Mouse (Mus musculus): ENCODE data around the gene Akap7. TPM values are rescaled to one million over a fixed set of nuclear protein-coding genes. Genes with fewer than 3 reads are reported as not detected.
A peak's percentile ranks its signal among the peaks of the same experiment; 100 is the strongest.

Akap7 gene
- total and polyA plus RNA-seq, 2 experiments from 2014 or later = 70.5 to 81.3 TPM

GRCm38 (mm10) chr10:25318405-25318804 lies 10.7 kb upstream of the Akap7 start:
- Histone ChIP-seq H3K4me1 (ENCODE audit: insufficient read depth, low read length) (0 out of 2 replicates have a peak, but pooled peaks cover 2% of the 10 kb centered on the region), H3K27ac (ENCODE audit: low read depth, low read length) (no peak overlapping the region), H3K9ac (replicated peaks; ENCODE audit: low read length, poor library complexity, severe bottlenecking) (no peak overlapping the region), H3K4me2 (ENCODE audit: low read depth, low read length, poor library complexity, severe bottlenecking) (no peak overlapping the region), H3K36me3 (ENCODE audit: insufficient read depth, low read length) (no peaks in the 10 kb centered on the region), H3K9me3 (ENCODE audit: low read length) (no peaks in the 10 kb centered on the region), H3K4me3 (ENCODE audit: low read depth, low read length) (no peak overlapping the region), H3K27me3 (ENCODE audit: insufficient read depth, low read length) (no peaks in the 10 kb centered on the region; the same call in 1 of the 2 replicates)
- TF ChIP-seq CTCF (IDR thresholded peaks at IDR 0.05) = no peak
- DNase-seq (ENCODE audit: low spot score) = no peak
- WGBS = 89% methylated on average over 5 of the region's 5 CpGs
- ATAC-seq (ENCODE audit: low FRiP score) = no peak

GRCm38 (mm10) chr10:25317665-25318064 lies 10.0 kb upstream of the Akap7 start:
- H3K4me3 ChIP-seq (ENCODE audit: low read depth, low read length) = no peak overlapping the region
- H3K4me2 ChIP-seq (ENCODE audit: low read depth, low read length, poor library complexity, severe bottlenecking) = no peak overlapping the region
- H3K27me3 ChIP-seq (ENCODE audit: insufficient read depth, low read length) = no peaks in the 10 kb centered on the region; the same call in 1 of the 2 replicates
- H3K4me1 ChIP-seq (ENCODE audit: insufficient read depth, low read length) = 0 out of 2 replicates have a peak, but pooled peaks cover 2% of the 10 kb centered on the region
- no peaks in the 10 kb centered on the region for H3K36me3 ChIP-seq (ENCODE audit: insufficient read depth, low read length)
- no peak for TF ChIP-seq CTCF (IDR thresholded peaks at IDR 0.05)
- ATAC-seq (ENCODE audit: low FRiP score) (peak; percentile 57), DNase-seq (ENCODE audit: low spot score) (no peak)
- no peaks in the 10 kb centered on the region for H3K9me3 ChIP-seq (ENCODE audit: low read length)
- 0 out of 2 replicates have a peak overlapping the region, but pooled peaks have one; percentile 12 for H3K27ac ChIP-seq (ENCODE audit: low read depth, low read length)
- H3K9ac ChIP-seq (replicated peaks; ENCODE audit: low read length, poor library complexity, severe bottlenecking) = no peak overlapping the region

GRCm38 (mm10) chr10:25313856-25314584 lies 6.3 kb upstream of the Akap7 start:
- H3K4me1 ChIP-seq (ENCODE audit: insufficient read depth, low read length) = 0 out of 2 replicates have a peak, but pooled peaks cover 2% of the 10 kb centered on the region
- no peak overlapping the region for H3K9ac ChIP-seq (replicated peaks; ENCODE audit: low read length, poor library complexity, severe bottlenecking)
- 14% methylated on average over 17 of the region's 17 CpGs for WGBS

GRCm38 (mm10) chr10:25311554-25312212 lies 4.0 kb upstream of the Akap7 start:
- Histone ChIP-seq H3K36me3 (ENCODE audit: insufficient read depth, low read length) (no peaks in the 10 kb centered on the region), H3K27ac (ENCODE audit: low read depth, low read length) (no peak overlapping the region), H3K27me3 (ENCODE audit: insufficient read depth, low read length) (no peaks in the 10 kb centered on the region), H3K4me2 (ENCODE audit: low read depth, low read length, poor library complexity, severe bottlenecking) (no peak overlapping the region), H3K4me1 (ENCODE audit: insufficient read depth, low read length) (0 out of 2 replicates have a peak, but pooled peaks cover 2% of the 10 kb centered on the region), H3K4me3 (ENCODE audit: low read depth, low read length) (no peak overlapping the region), H3K9me3 (ENCODE audit: low read length) (no peaks in the 10 kb centered on the region), H3K9ac (replicated peaks; ENCODE audit: low read length, poor library complexity, severe bottlenecking) (no peak overlapping the region)
- no peak for TF ChIP-seq CTCF (IDR thresholded peaks at IDR 0.05)
- 38% methylated on average over 9 of the region's 9 CpGs for WGBS
- peak; percentile 52 for DNase-seq (ENCODE audit: low spot score)
- ATAC-seq (ENCODE audit: low FRiP score) = 0 out of 2 replicates have a peak, but pooled peaks have one; percentile 16

More at GRCm38 (mm10) chr10:25313856-25314584, 6.3 kb upstream of the Akap7 start:
- Histone ChIP-seq H3K36me3 (ENCODE audit: insufficient read depth, low read length) (no peaks in the 10 kb centered on the region), H3K9me3 (ENCODE audit: low read length) (no peaks in the 10 kb centered on the region), H3K27me3 (ENCODE audit: insufficient read depth, low read length) (no peaks in the 10 kb centered on the region; the same call in 1 of the 2 replicates), H3K4me2 (ENCODE audit: low read depth, low read length, poor library complexity, severe bottlenecking) (peak overlapping the region; percentile 32; the same call in 1 of the 2 replicates), H3K27ac (ENCODE audit: low read depth, low read length) (no peak overlapping the region), H3K4me3 (ENCODE audit: low read depth, low read length) (no peak overlapping the region)
- no peak for TF ChIP-seq CTCF (IDR thresholded peaks at IDR 0.05)
- no peak for DNase-seq (ENCODE audit: low spot score)
- no peak for ATAC-seq (ENCODE audit: low FRiP score)

GRCm38 (mm10) chr10:25310736-25311135 lies 3.1 kb upstream of the Akap7 start:
- no peak for TF ChIP-seq CTCF (IDR thresholded peaks at IDR 0.05)
- WGBS = 62% methylated on average over 4 of the region's 4 CpGs
- Histone ChIP-seq H3K4me1 (ENCODE audit: insufficient read depth, low read length) (0 out of 2 replicates have a peak, but pooled peaks cover 2% of the 10 kb centered on the region), H3K9me3 (ENCODE audit: low read length) (no peaks in the 10 kb centered on the region), H3K27ac (ENCODE audit: low read depth, low read length) (no peak overlapping the region), H3K4me3 (ENCODE audit: low read depth, low read length) (no peak overlapping the region), H3K36me3 (ENCODE audit: insufficient read depth, low read length) (no peaks in the 10 kb centered on the region), H3K9ac (replicated peaks; ENCODE audit: low read length, poor library complexity, severe bottlenecking) (no peak overlapping the region), H3K4me2 (ENCODE audit: low read depth, low read length, poor library complexity, severe bottlenecking) (no peak overlapping the region), H3K27me3 (ENCODE audit: insufficient read depth, low read length) (no peaks in the 10 kb centered on the region)
- DNase-seq (ENCODE audit: low spot score) = no peak
- ATAC-seq (ENCODE audit: low FRiP score) = no peak

- ATAC-seq (ENCODE audit: low FRiP score) (no peak), DNase-seq (ENCODE audit: low spot score) (no peak)
- 0 out of 2 replicates have a peak, but pooled peaks cover 2% of the 10 kb centered on the region for H3K4me1 ChIP-seq (ENCODE audit: insufficient read depth, low read length)
- no peak overlapping the region for H3K4me2 ChIP-seq (ENCODE audit: low read depth, low read length, poor library complexity, severe bottlenecking)
- 85% methylated on average over 5 of the region's 5 CpGs for WGBS
- H3K36me3 ChIP-seq (ENCODE audit: insufficient read depth, low read length) = no peaks in the 10 kb centered on the region
- no peaks in the 10 kb centered on the region for H3K27me3 ChIP-seq (ENCODE audit: insufficient read depth, low read length)
- H3K9me3 ChIP-seq (ENCODE audit: low read length) = no peaks in the 10 kb centered on the region
- no peak overlapping the region for H3K9ac ChIP-seq (replicated peaks; ENCODE audit: low read length, poor library complexity, severe bottlenecking)
- H3K27ac ChIP-seq (ENCODE audit: low read depth, low read length) = no peak overlapping the region
- no peak overlapping the region for H3K4me3 ChIP-seq (ENCODE audit: low read depth, low read length)
- no peak for TF ChIP-seq CTCF (IDR thresholded peaks at IDR 0.05)
These were observed 2.3 kb upstream of the Akap7 start for GRCm38 (mm10) chr10:25309996-25310395.
